Mouse (Mus musculus) embryonic facial prominence, embryonic 15.5 days (tissue): Measurements from ENCODE around the gene Hsp90aa1. TPM values are rescaled to one million over a fixed set of nuclear protein-coding genes. Genes with fewer than 3 reads are reported as not detected.
"Not testable (repeated sequence)": the region's sequence is repeated elsewhere in the genome, so short reads cannot be mapped to it uniquely, and the experiment has no call there.

Source experiments
- ATAC-seq: fragments of 200-750 bp; cut with Nextera tagmentation; 2 replicates; pipeline ENCODE4 v1.8.0; 2017; ENCODE audit warnings: low read depth, moderate TSS enrichment; ENCODE audit not compliant: insufficient number of reproducible peaks, low FRiP score, low TSS enrichment
- H3K27ac ChIP-seq: fragments of 300-500 bp; sonication (generic); replicated peaks from 2 replicates; pipeline ENCODE4 v1.5.1; 2015; ENCODE audit warnings: mild to moderate bottlenecking, inconsistent platforms
- H3K27me3 ChIP-seq: fragments of 300-500 bp; sonication (generic); 2 replicates; pipeline ENCODE4 v1.6.1; 2015; ENCODE audit warnings: inconsistent platforms
- H3K36me3 ChIP-seq: fragments of 300-500 bp; sonication (generic); 2 replicates; pipeline ENCODE4 v1.6.1; 2015; ENCODE audit warnings: mild to moderate bottlenecking, inconsistent platforms
- H3K4me1 ChIP-seq: fragments of 300-500 bp; sonication (generic); 2 replicates; pipeline ENCODE4 v1.6.1; 2015; ENCODE audit warnings: inconsistent platforms
- H3K4me2 ChIP-seq: fragments of 300-500 bp; sonication (generic); replicated peaks from 2 replicates; pipeline ENCODE4 v1.6.1; 2015; ENCODE audit warnings: mild to moderate bottlenecking, inconsistent platforms
- H3K4me3 ChIP-seq: fragments of 300-500 bp; sonication (generic); replicated peaks from 2 replicates; pipeline ENCODE4 v1.5.1; 2015; ENCODE audit warnings: mild to moderate bottlenecking, inconsistent platforms
- H3K9ac ChIP-seq: fragments of 300-500 bp; sonication (generic); 2 replicates; pipeline ENCODE4 v1.6.1; 2015; ENCODE audit warnings: inconsistent platforms
- H3K9me3 ChIP-seq: fragments of 300-500 bp; sonication (generic); replicated peaks from 2 replicates; pipeline ENCODE4 v1.6.1; 2016; ENCODE audit warnings: inconsistent platforms
- WGBS: fragments of 180-500 bp; shearing (Covaris S2); methylation state at CpG from one replicate; pipeline ENCODE4 v1.1.7; 2015; 5-methylcytosine and 5-hydroxymethylcytosine counted together
- polyA plus RNA-seq: library from polyadenylated mRNA; unstranded; fragments of >200 nt; fragmentation: Nextera tagmentation; extraction: Ambion mirVana; gene quantifications from 2 replicates; pipeline ENCODE4 v1.2.1, GENCODE M21; 2015

Hsp90aa1 gene
- 889 and 978 TPM in 2 replicates for polyA plus RNA-seq

- H3K4me2 ChIP-seq, result 0 out of 2 replicates have a peak within 1 kb of the TSS, but pooled peaks have one; percentile 30
- 0 out of 2 replicates have a peak within 1 kb of the TSS, but pooled peaks have one; percentile 17 for H3K27ac ChIP-seq
- H3K4me3 ChIP-seq, result no peak within 1 kb of the TSS
- no peak for ATAC-seq
- H3K4me1 ChIP-seq, result peaks cover 25% of the 10 kb centered on the region
- no peaks in the 10 kb centered on the region for H3K36me3 ChIP-seq
- H3K27me3 ChIP-seq, result no peaks in the 10 kb centered on the region
- no peaks in the 10 kb centered on the region for H3K9me3 ChIP-seq
- WGBS, result 44% methylated on average over 4 of the region's 4 CpGs
- H3K9ac ChIP-seq, result no peak within 1 kb of the TSS
These were observed at the start of gene Hsp90aa1 for GRCm38 (mm10) chr12:110702556-110702955. Gene Hsp90aa1 (minus strand): TSS chr12:110702728.

GRCm38 (mm10) chr12:110750770-110751439, 48.4 kb upstream of the Hsp90aa1 start:
- Histone ChIP-seq H3K4me1 (no peaks in the 10 kb centered on the region), H3K4me2 (no peak overlapping the region), H3K9me3 (no peaks in the 10 kb centered on the region), H3K27ac (no peak overlapping the region), H3K27me3 (no peaks in the 10 kb centered on the region), H3K9ac (no peak overlapping the region), H3K4me3 (no peak overlapping the region), H3K36me3 (peaks cover 15% of the 10 kb centered on the region)
- ATAC-seq, result no peak
- WGBS, result 68% methylated on average over 10 of the region's 10 CpGs

GRCm38 (mm10) chr12:110738158-110738921, 35.8 kb upstream of the Hsp90aa1 start:
- peak; percentile 35 for ATAC-seq
- Histone ChIP-seq H3K27ac (peak overlapping the region; percentile 93), H3K27me3 (no peaks in the 10 kb centered on the region), H3K9me3 (no peaks in the 10 kb centered on the region), H3K4me3 (peak overlapping the region; percentile 94), H3K9ac (peak overlapping the region; percentile 88), H3K36me3 (0 out of 2 replicates have a peak, but pooled peaks cover 3% of the 10 kb centered on the region), H3K4me2 (peak overlapping the region; percentile 76), H3K4me1 (peaks cover 23% of the 10 kb centered on the region)
- under 1% methylated on average over 71 of the region's 72 CpGs for WGBS

GRCm38 (mm10) chr12:110737170-110738157, 34.9 kb upstream of the Hsp90aa1 start, which contains the start of gene Wdr20:
Gene Wdr20 (plus strand): TSS chr12:110737944.
- 1% methylated on average over 69 of the region's 69 CpGs for WGBS
- Histone ChIP-seq H3K4me1 (peaks cover 23% of the 10 kb centered on the region), H3K4me3 (peak within 1 kb of the TSS; percentile 94), H3K9ac (peak within 1 kb of the TSS; percentile 88), H3K27ac (peak within 1 kb of the TSS; percentile 93), H3K9me3 (no peaks in the 10 kb centered on the region), H3K4me2 (peak within 1 kb of the TSS; percentile 79), H3K36me3 (0 out of 2 replicates have a peak, but pooled peaks cover 3% of the 10 kb centered on the region), H3K27me3 (no peaks in the 10 kb centered on the region)
- ATAC-seq, result peak; percentile 97

- no peak for ATAC-seq
- Histone ChIP-seq H3K4me2 (peak overlapping the region; percentile 79), H3K4me3 (peak overlapping the region; percentile 94), H3K9ac (no peak overlapping the region), H3K27ac (0 out of 2 replicates have a peak overlapping the region, but pooled peaks have one; percentile 2), H3K36me3 (no peaks in the 10 kb centered on the region), H3K9me3 (no peaks in the 10 kb centered on the region), H3K4me1 (peaks cover 23% of the 10 kb centered on the region), H3K27me3 (no peaks in the 10 kb centered on the region)
- 7% methylated on average over 4 of the region's 4 CpGs for WGBS
These were observed 34.1 kb upstream of the Hsp90aa1 start for GRCm38 (mm10) chr12:110736641-110737040.

- WGBS, result 97% methylated on average over 3 of the region's 3 CpGs
- not testable (repeated sequence) for H3K4me2 ChIP-seq, H3K36me3 ChIP-seq, H3K9me3 ChIP-seq, H3K4me1 ChIP-seq, H3K27me3 ChIP-seq, H3K4me3 ChIP-seq, H3K9ac ChIP-seq, ATAC-seq, H3K27ac ChIP-seq
These were observed 30.7 kb upstream of the Hsp90aa1 start for GRCm38 (mm10) chr12:110733254-110733653.

GRCm38 (mm10) chr12:110726428-110726827, 23.9 kb upstream of the Hsp90aa1 start:
- Histone ChIP-seq H3K4me1 (no peaks in the 10 kb centered on the region), H3K36me3 (no peaks in the 10 kb centered on the region), H3K9me3 (no peaks in the 10 kb centered on the region), H3K9ac (no peak overlapping the region), H3K27me3 (no peaks in the 10 kb centered on the region), H3K4me3 (no peak overlapping the region), H3K4me2 (no peak overlapping the region), H3K27ac (no peak overlapping the region)
- no peak for ATAC-seq
- 61% methylated on average over 1 of the region's 1 CpGs for WGBS

GRCm38 (mm10) chr12:110725489-110725888, 23.0 kb upstream of the Hsp90aa1 start:
- no peak for ATAC-seq
- no peaks in the 10 kb centered on the region for H3K4me1 ChIP-seq

GRCm38 (mm10) chr12:110725051-110725450, 22.5 kb upstream of the Hsp90aa1 start:
- Histone ChIP-seq H3K4me2 (no peak overlapping the region), H3K4me1 (no peaks in the 10 kb centered on the region), H3K4me3 (no peak overlapping the region), H3K9ac (no peak overlapping the region), H3K27ac (no peak overlapping the region), H3K9me3 (no peaks in the 10 kb centered on the region), H3K36me3 (no peaks in the 10 kb centered on the region), H3K27me3 (no peaks in the 10 kb centered on the region)
- ATAC-seq, result no peak
- 82% methylated on average over 5 of the region's 5 CpGs for WGBS

More at GRCm38 (mm10) chr12:110725489-110725888, 23.0 kb upstream of the Hsp90aa1 start:
- no peaks in the 10 kb centered on the region for H3K27me3 ChIP-seq
- H3K4me2 ChIP-seq, result no peak overlapping the region
- no peaks in the 10 kb centered on the region for H3K9me3 ChIP-seq
- H3K36me3 ChIP-seq, result no peaks in the 10 kb centered on the region
- no peak overlapping the region for H3K9ac ChIP-seq
- H3K27ac ChIP-seq, result no peak overlapping the region
- WGBS, result 76% methylated on average over 5 of the region's 5 CpGs
- H3K4me3 ChIP-seq, result no peak overlapping the region

- Histone ChIP-seq H3K4me1 (no peaks in the 10 kb centered on the region), H3K9me3 (no peaks in the 10 kb centered on the region), H3K36me3 (no peaks in the 10 kb centered on the region), H3K27ac (no peak overlapping the region), H3K4me2 (no peak overlapping the region), H3K9ac (no peak overlapping the region), H3K4me3 (no peak overlapping the region), H3K27me3 (no peaks in the 10 kb centered on the region)
- WGBS, result 10% methylated on average over 5 of the region's 5 CpGs
- no peak for ATAC-seq
These were observed 13.5 kb upstream of the Hsp90aa1 start for GRCm38 (mm10) chr12:110716004-110716403.
